Mouse (Mus musculus) CH12F3 (cell line): ENCODE results near the gene Cnot4.
"Not testable (repeated sequence)": the region's sequence is repeated elsewhere in the genome, so short reads cannot be mapped to it uniquely, and the experiment has no call there.

Experiments used
- in situ Hi-C: fragments of 300-500 bp; cut with MboI; formaldehyde crosslinking; loops from 2 replicates; pipeline ENCODE4 v1.14.3; 2020; ENCODE audit warnings: low sequenced_read_pairs

Cnot4 gene

DNA sequence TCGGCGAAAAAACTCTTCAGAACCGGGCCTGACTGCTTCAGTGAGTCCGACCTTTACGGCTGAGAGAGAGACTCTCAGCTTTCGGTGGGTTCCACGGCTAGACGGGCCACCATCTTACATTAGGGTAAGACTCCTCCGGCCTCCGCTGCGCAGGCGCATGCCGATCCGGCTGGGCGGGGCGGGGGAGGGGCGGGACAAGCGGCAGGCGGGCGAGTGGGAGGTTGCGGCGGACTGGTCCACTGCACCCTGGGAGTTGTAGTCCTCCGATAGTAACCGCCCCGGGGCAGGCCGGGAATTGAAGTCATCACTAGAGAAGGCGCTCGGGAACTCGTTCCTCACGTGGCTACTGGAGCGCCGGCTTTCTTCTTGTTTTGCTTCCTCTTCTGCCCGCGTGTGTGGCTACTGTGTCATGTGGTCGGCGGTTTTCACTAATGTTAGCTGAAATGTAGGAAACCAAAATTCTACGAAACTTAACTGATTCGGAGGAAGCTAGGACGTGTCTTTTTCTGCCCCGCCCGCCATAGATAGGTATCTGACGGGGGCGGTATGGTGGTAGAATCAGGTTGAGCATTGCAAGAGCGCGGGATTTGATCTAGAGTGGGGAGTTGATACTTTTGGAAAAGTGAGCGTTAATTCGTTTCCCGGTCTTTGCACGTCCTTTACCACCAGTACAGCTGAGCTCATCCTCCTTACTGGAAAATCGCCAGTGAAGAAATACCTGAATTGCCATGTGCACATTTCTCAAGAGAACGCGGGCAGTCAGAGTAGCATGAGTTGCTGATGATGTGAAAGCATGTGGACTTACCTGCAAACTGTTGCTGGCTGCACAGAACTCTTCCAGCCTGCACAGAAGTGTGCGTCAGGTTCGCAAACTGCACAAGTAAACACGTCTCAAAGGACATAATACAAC is at the start of gene Cnot4:
TSS of gene Cnot4 (minus strand) at position 146 of the 910 bp plus-strand sequence.
- in situ Hi-C loops = no loop called here

DNA sequence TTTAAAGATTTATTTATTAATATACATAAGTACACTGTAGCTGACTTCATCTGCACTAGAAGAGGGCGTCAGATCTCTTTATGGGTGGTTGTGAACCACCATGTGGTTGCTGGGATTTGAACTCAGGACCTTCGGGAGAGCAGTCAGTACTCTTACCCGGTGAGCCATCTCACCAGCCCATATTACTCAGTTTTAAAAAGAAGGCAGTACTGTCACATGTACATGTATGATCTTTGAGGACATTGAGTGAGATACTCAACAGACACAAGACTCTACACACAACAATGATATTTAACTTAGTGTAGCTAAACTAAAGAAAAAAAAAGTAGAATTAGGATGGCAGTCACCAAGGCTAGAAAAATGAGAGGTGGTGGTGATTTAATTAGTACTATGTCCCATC is 45.8 kb upstream of the Cnot4 start:
- in situ Hi-C loops = not testable (repeated sequence)

DNA sequence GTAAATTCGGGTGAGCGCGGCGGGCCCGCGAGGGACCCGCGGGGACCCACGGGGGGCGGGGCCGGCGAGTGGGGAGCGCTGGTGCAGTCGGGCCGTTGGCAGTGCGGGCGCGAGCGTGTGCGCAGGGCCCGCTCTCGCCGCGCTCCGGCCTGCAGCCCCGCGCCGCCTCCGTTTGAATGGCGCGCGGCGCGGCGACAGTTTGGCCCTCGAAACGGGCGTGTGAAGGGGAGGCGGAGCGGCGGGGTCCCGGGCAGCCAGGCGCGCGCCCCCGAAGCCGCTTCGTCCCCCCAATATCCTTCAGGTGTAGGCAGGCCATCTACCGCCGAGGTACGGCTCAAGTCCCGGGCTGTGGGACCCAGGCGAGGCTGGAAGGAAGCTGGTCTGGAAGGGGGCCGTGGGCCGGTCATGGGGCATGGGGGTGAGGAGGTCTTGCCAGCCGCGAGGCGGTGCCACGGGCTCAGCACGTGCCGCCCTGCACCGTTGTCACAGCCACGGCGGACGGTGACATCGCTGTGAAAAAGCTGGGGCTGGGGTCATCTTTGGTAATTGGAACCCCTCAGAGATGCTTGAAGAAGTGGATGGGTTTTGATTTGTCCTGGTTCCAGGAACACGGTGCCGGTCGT is 44.2 kb upstream of the Cnot4 start:
- in situ Hi-C loops = no loop called here

GRCm38 (mm10) chr6:35176979-35177649 is 43.6 kb upstream of the Cnot4 start, which contains the start of gene Nup205:
Gene Nup205, plus strand, starts transcription at chr6:35177421.
- in situ Hi-C loops = no loop called here

GRCm38 (mm10) chr6:35173181-35173580 is 39.7 kb upstream of the Cnot4 start:
- in situ Hi-C loops = no loop called here

GRCm38 (mm10) chr6:35172028-35172427 is 38.5 kb upstream of the Cnot4 start:
- in situ Hi-C loops = not testable (repeated sequence)

- in situ Hi-C loops = no loop called here
Measured at GRCm38 (mm10) chr6:35169250-35169649, 35.7 kb upstream of the Cnot4 start.

DNA sequence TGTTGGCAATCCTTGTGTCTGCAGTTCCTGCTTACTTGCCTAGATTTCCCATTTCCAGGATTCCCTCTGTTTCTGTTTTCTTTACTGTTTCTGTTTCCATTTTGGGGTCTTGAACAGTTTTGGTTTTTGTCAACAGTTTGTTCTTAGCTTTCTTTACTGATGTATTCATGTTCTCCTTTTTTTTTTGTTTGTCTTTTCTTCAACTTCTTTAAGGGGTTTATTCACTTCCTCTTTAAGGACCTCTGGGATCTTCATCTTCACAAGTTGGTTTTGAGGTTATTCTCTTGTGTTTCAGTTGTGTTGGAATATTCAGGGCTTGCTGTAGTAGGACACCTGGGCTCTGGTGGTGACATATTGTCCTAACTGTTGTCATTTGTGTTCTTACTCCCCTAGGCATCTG is 21.0 kb upstream of the Cnot4 start:
- in situ Hi-C loops = no loop called here

DNA sequence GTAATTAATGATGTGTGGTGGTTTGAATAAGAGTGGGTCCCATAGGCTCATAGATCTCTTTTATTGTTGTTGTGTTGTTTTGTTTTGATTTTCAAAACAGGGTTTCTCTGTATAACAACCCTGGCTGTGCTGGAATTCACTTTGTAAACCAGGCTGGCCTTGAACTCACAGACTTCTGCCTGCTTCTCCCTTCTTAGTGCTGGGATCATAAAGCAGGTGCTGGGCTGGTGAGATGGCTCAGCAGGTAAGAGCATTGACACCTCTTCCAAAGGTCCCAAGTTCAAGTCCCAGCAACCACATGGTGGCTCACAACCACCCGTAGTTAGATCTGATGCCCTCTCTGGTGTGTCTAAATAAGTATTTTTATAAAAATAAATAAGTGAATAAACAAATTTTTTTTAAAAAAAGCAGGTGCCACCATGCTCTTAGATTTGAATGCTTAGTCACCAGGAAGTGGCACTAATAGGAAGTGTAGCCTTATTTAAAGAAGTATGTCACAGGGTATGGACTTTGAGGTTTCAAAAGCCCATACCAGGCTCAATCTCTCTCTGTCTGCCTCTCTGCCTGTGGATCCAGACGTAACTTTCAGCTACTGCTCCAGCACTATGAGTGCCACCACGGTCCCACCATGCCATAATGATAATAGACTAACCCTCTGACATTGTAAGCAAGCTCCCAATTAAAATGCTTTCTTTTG is 14.3 kb upstream of the Cnot4 start:
- in situ Hi-C loops = no loop called here

DNA sequence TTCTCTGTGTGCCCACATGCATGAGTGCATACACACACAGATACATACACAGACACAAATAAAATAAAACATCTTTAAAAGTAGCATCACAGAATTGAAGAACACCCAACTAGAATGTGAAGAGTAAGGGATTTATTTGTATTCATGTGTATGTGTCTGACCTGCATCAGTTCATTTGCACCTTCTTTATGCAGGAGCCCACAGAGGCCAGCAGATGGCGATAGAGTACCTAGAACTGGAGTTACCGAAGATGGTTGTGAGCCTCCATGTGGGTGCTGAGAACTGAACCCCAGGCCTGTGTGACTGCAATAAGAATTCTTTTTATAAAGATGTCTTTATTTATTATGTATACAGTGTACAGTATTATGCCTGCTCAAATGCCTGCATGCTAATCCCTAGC is 12.0 kb upstream of the Cnot4 start:
- in situ Hi-C loops = no loop called here

- in situ Hi-C loops = no loop called here
Measured at GRCm38 (mm10) chr6:35140351-35140750, 6.8 kb upstream of the Cnot4 start.

GRCm38 (mm10) chr6:35134844-35135243 is 1.3 kb upstream of the Cnot4 start:
- in situ Hi-C loops = no loop called here

- in situ Hi-C loops = no loop called here
Measured at GRCm38 (mm10) chr6:35133246-35133578, 312 bp downstream of the Cnot4 start.

DNA sequence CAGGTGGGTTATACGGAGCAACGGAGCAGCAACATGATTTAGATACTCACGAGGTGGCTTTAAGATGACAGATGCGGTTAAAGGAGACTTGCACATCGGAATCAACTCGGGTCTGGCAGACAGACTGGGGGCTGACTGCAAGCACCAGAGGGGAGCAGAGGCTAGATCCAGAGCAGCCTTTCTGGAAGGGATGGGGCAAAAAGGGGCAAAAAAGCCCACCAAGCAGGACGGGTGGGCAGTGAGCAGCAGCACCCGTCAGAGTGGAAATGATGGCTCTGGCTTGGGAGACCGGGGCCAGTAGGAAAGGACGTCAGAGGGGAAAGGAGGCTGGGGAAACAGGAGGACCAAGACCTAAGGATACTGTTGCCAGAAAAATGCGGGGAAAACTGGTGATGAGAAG is 718 bp downstream of the Cnot4 start:
- in situ Hi-C loops = no loop called here

DNA sequence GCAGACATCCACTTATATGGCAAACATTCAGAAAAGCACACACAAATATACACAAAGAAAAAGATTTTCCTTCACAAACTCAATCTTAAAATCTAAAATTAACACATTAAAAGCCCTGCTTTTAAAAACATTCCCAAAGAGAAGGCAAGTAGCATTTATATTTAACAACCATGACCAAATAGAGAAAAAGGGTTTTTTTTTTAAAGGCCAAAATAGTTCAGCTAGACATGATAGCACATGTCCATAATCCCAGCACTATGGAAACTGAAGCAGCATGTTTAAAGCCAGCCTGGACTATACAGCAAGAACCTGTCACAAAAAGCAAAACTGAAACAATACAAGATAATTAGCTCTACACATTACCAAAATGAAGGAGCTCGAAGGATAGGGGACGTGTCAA is 11.0 kb downstream of the Cnot4 start:
- in situ Hi-C loops = no loop called here

DNA sequence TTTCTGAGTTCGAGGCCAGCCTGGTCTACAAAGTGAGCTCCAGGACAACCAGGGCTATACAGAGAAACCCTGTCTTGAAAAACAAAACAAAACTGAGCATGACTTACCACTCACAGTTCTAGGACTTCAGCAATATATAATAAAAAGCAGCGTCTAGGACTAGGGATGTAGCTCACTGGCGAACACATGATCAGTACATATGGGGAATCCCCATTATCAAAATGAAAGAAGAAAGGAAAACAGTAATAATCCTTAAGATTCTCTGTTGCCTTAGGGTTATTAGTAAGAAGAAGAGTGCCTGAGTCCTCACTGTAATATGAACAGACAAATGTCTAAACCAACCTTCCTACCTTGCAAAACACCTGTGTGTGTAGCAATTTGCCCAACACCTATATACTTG is 11.6 kb downstream of the Cnot4 start:
- in situ Hi-C loops = no loop called here

DNA sequence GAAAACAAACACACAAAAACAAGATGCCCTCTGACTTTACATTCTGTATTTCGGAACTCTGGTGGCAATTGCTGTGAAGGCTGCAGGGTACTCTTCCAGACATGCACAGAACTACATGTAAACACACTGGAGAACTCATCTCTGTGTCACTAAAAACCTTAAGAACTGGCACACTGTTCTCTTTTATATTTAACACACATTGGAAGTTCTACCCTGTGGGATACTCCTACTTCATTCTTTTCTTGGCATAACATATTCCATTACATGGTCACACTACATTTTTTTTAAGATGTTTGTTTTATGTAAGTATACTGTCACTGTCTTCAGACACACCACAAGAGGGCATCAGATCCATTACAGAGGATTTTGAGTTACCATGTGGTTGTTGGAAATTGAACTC is 31.1 kb downstream of the Cnot4 start:
- in situ Hi-C loops = no loop called here

DNA sequence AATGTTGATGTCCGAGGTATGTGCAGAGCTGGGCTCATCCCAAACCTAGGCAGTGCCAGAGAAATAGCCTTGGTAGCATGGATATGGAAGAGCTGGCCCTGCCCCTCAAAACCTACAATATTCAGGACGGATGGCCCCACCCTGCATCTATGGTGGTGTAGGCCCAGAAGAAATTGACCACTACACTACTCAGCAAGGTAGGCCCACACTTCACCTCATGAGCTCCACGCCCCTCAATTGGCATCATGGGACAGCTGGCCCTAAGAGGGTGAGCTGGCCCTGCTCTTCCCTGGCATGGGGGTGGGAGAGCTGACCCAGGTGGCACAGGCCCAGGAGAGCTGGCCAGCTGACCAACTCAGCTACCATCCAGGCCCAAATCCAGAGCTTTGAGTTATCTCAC is 48.6 kb downstream of the Cnot4 start:
- in situ Hi-C loops = no loop called here

- in situ Hi-C loops = no loop called here
Measured at GRCm38 (mm10) chr6:35075148-35075547, 58.4 kb downstream of the Cnot4 start.

GRCm38 (mm10) chr6:35071261-35071660 is 62.3 kb downstream of the Cnot4 start:
- in situ Hi-C loops = no loop called here

DNA sequence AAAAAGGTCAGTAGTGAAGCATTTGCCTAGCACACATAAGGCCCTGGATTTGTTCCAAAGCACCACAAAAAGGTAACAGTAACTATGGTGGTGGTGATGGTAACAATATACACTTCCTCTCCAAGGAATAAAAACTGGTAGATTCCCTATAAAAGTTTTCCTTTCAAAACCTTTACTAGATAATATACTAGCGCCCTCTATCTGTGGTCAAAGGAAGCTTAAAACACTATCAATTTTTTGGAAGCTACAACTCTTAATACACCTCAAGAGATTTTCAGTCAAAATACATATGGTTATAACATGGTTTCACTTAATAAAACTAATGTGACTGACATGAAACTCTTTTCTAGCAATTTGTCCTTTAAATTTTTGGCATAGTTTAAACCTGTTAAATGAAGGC is 71.1 kb downstream of the Cnot4 start:
- in situ Hi-C loops = no loop called here
